Mouse (Mus musculus): ENCODE data around the gene Scrn1.

DNA sequence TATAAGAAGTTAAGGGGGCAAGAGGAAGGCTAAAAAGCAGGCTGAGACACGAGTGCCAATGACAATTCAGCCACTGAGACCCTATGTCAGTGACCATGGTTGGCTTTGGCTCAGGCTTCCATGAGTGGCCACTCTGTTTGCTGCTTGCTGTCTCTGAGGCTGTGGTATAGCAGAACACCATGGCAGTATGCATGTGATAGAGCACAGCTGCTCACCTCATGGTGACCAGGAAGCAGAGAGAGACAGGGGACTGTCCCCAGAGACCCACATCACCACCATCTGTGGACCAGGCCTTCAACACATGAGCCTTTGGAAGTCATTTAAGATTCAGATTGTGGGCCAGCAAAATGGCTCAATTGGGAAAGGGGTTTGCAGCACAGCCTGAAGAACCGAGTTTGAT lies 22.6 kb downstream of the Scrn1 start:
- no peak for TF ChIP-seq CTCF (IDR thresholded peaks at IDR 0.05; ENCODE audit: low read depth)
- TF ChIP-seq EP300 (IDR thresholded peaks at IDR 0.05; ENCODE audit: low read depth): no peak

Measured in liver, postnatal 0 days (tissue).